Mouse (Mus musculus) lung, adult 18-20 months (tissue): ENCODE measurements around the gene Cmss1.

Source experiments
- DNase-seq, 2 experiments: peaks; one replicate each; pipeline ENCODE4 v3.0.0; 2022; ENCODE audit warnings: mixed read lengths in 2 of 2

Gene Cmss1

DNA sequence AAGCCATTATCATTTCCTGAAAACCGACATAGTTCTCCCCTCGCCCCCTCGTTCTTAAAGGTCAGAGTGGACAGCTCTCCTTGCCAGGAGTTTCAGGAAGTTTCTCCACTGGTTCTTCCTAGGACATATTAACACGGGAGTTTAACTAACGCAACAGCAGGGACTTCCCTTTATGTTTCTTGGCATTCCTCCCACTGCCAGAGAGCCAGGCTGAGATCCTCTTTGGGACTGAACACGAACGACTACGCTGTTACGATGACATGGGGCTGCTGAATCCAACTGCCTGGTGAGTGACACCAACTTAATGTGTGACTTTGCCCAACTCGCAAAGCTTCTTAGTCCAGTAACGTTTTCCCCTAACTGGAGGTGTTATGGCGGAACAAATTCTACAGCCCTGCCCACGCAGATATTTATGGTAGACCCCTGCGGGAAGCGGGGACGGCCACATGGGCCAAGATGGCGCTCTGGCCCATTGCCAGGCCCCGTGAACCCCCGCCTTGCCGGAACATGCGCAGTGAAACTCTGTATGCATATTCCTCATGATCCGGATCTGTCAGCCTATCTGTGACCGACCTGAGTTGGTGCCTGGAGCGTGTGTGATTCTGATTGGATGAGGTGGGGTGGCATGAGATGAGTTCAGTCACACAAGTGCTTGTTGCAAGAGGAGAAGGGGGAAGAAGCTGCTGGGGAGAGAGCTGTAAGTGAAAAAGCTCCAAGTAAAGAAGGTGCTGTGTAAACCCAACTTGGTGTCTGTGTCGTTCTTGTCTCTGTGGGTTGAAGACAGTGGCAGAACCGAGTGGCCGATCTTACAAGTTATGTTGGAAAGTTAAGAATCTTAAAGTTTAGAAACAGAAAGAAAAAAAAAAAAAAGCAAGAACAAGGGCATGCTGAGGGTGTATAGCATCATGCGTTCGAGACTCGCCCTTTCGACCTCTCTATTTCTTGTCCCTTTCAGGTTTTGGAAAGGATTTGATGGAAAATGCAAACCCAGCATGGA lies 326.1 kb downstream of the Cmss1 start:
- no peak for DNase-seq

GRCm38 (mm10) chr16:57278976-57279626 lies 327.6 kb downstream of the Cmss1 start:
- DNase-seq = no peak

DNA sequence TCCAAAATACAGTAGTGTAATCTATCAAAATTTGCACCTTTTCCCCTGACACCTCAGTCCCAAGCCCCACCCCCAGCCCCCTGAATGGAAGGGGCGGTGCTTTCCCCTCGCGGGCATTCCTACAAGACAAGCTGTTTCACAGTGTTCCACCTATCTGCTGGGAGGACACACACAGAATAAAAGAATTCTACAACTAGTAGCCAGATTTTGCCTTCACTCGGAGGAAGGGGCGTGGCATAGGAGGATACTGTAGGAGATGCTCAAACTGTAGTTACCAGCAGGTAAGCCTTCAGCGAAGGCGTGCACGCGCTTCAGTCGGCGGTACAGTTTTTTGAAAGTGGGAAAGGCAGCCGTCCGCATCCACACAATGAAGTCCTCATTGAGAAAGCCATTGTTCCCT lies 336.9 kb downstream of the Cmss1 start:
- DNase-seq = no peak

DNA sequence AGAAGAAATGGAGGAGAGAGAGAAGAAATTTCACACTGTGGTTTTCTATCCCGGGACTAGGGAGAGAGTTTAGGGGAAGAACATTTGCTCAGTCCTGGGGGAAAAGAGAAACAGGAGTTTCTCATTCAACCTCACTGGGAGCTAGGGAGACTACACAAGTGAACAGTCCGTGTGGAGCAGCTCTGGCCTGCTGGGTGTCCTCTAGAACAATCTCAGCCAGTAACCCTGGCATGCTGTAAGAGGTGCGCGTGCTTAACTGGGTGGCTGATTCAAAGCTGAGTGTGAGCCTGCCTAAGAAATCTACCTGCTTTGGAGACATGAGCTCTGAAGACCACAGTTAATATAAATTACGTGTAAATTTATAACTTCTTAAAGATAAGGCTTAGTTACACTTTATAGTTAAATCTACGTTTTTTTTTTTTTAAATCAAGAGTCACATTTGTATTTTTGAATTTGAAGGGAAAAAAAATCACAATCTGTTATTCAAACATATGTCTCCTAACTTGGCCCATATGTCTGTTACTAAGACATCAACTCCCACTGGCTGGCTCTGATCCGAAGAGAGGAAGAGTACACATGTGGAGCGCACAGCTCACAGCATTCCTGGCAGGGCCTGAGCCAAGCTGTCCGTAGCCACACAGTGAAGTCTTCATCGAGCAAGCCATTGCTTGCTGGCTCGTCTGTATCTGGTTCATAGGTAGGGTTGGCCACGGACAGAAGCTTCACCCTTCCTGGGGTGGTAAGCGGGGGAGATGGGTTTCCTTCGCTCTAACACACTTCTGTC lies 338.4 kb downstream of the Cmss1 start:
- DNase-seq = no peak

DNA sequence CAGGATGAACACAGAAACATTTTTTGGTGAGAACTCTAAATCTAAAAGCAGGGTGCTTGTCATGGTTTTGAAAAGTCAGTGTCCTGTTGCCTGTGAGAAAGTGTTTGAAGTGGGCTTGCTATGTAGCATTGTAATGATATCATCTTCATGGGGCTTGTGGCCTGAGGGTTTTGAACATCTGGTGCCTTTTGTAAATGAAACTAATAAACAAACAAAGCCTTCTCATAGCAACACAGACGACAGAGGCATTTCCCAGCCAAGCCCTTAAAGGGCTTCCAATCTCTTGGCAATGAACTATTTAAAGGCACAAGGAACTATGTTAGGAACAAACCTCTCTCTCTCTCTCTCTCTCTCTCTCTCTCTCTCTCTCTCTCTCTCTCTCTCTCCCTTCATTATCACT lies 339.6 kb downstream of the Cmss1 start:
- peak; percentile 41 to 59 for DNase-seq

DNA sequence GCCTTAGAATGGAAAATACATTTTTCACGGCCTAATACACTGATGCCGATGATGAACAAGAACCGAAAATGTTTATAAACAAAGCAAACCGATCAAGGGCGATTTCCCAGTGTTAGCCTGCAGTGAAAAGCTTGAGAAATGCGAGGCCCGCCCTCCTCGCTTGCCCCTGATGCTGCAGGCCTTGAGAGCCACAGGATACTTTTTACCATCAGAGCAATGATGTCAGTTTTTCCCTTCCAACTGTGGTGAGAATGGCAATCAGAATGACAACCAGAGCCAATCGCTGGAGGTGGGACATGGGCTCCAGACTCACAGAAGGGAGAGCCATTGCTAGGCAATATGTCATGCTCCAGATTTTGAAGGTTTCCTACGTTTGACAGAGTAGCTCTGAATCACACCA lies 346.5 kb downstream of the Cmss1 start:
- no peak for DNase-seq

DNA sequence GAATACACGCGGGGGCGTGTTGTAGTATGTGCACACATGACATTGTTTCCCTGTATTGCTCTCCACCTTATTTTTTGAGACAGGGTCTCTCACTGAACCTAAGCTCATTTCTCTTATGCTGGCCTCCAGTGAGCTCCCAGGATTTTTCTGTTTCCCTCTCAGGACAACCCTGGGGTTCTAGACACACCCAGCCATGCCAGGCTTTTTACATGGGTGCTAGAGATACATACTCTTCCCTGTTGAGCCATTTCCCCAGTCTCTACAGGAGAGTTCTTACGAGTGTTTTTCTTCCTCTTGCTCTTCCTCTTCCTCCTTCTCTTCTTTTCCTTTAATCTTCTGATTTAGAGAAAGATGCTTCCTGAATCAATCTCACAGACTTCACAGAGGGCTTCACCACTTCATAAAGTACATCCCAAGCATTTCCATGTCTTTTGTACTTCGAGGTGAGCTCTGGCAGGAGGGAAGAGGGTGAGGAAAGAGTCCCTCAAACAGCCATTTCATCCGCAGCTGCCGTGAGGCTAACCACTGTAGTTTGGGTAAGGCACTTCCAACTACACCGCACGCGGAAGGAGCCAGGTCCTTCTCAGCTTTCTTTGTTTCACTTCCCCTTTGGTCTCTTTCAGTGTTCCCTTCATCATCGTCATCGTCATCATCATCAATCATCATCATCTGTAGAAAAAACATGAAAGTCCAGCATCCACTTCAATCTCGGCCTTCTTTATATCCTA lies 347.1 kb downstream of the Cmss1 start:
- DNase-seq = no peak
